Mouse (Mus musculus) CH12.LX (cell line): ENCODE results near the gene Tcaf2. TPM values are rescaled to one million over a fixed set of nuclear protein-coding genes. Genes with fewer than 3 reads are reported as not detected.
A peak's percentile ranks its signal among the peaks of the same experiment; 100 is the strongest.

Experiments
- DNase-seq: peaks from one replicate; pipeline ENCODE4 v3.0.0-alpha.2; 2013; ENCODE audit errors: extremely low read depth
- H3K27ac ChIP-seq: 2 replicates; pipeline ENCODE4 v1.5.1; 2012; ENCODE audit warnings: low read depth, mild to moderate bottlenecking, control low read depth, moderate library complexity; ENCODE audit not compliant: insufficient read depth
- H3K27me3 ChIP-seq: replicated peaks from 2 replicates; pipeline ENCODE3; 2012; ENCODE audit warnings: inconsistent platforms
- H3K36me3 ChIP-seq, 2 experiments: replicated peaks in 1 of 2; 2 replicates each; pipeline versions ENCODE3 to v1.6.1; 2012; ENCODE audit warnings: inconsistent platforms in 1 of 2, low read length in 1 of 2, mild to moderate bottlenecking in 1 of 2, mixed read lengths in 1 of 2, moderate library complexity in 1 of 2; ENCODE audit not compliant: control insufficient read depth in 1 of 2, insufficient read depth in 1 of 2
- H3K4me1 ChIP-seq, 2 experiments: 2 replicates each; pipeline ENCODE4 v1.6.1; 2012; ENCODE audit warnings: inconsistent platforms in 1 of 2, moderate library complexity in 1 of 2; ENCODE audit not compliant: insufficient read depth in 2 of 2, control insufficient read depth in 1 of 2
- H3K4me2 ChIP-seq: 2 replicates; pipeline ENCODE4 v1.6.1; 2012; ENCODE audit warnings: low read depth, mild to moderate bottlenecking, control low read depth; ENCODE audit not compliant: poor library complexity, insufficient read depth, severe bottlenecking
- H3K4me3 ChIP-seq, 3 experiments: fragments of 150-350 bp in 1 of 3; sonication (generic) in 1 of 3; replicated peaks in 1 of 3; 2 replicates each; pipeline versions ENCODE3 to v1.5.1; 2011 to 2012; ENCODE audit warnings: low read depth in 2 of 3, low read length in 2 of 3, mild to moderate bottlenecking in 2 of 3, moderate library complexity in 2 of 3, control low read depth in 1 of 3, improper control_type of control experiment in 1 of 3, inconsistent platforms in 1 of 3, mixed read lengths in 1 of 3; ENCODE audit not compliant: poor library complexity in 1 of 3
- H3K79me2 ChIP-seq: replicated peaks from 2 replicates; pipeline ENCODE4 v1.6.1; 2012; ENCODE audit warnings: mild to moderate bottlenecking, moderate library complexity; ENCODE audit not compliant: control insufficient read depth, poor library complexity, insufficient read depth, severe bottlenecking; ENCODE audit errors: extremely low read depth
- H3K9ac ChIP-seq: 2 replicates; pipeline ENCODE4 v1.6.1; 2012; ENCODE audit warnings: low read depth, mild to moderate bottlenecking, control low read depth, moderate library complexity; ENCODE audit not compliant: insufficient read depth
- H3K9me3 ChIP-seq: replicated peaks from 2 replicates; pipeline ENCODE3; 2012; ENCODE audit warnings: low read length, inconsistent platforms, mixed read lengths
- CHD1 ChIP-seq: IDR thresholded peaks from 2 replicates; pipeline ENCODE4 v1.6.1; 2012; ENCODE audit warnings: low read depth, low read length, improper control_type of control experiment, inconsistent platforms
- CTCF ChIP-seq, 2 experiments: IDR thresholded peaks in 1 of 2; conservative IDR thresholded peaks in 1 of 2; 2 replicates each; pipeline ENCODE4 v1.5.1; 2011 to 2012; ENCODE audit warnings: low read depth in 2 of 2, low read length in 2 of 2, improper control_type of control experiment in 1 of 2, inconsistent platforms in 1 of 2, mild to moderate bottlenecking in 1 of 2, moderate library complexity in 1 of 2
- E2F4 ChIP-seq: IDR thresholded peaks from 2 replicates; pipeline ENCODE4 v1.6.1; 2011; ENCODE audit warnings: low read depth, low read length, improper control_type of control experiment; ENCODE audit not compliant: insufficient replicate concordance
- EP300 ChIP-seq: IDR thresholded peaks from 2 replicates; pipeline ENCODE4 v1.6.1; 2011; ENCODE audit warnings: low read length, improper control_type of control experiment
- ETS1 ChIP-seq: conservative IDR thresholded peaks from 2 replicates; pipeline ENCODE4 v1.6.1; 2012; ENCODE audit warnings: low read depth, mild to moderate bottlenecking, inconsistent platforms, low read length, improper control_type of control experiment, moderate library complexity
- HCFC1 ChIP-seq: IDR thresholded peaks from 2 replicates; pipeline ENCODE4 v1.6.1; 2012; ENCODE audit warnings: low read depth, mild to moderate bottlenecking, inconsistent platforms, low read length, improper control_type of control experiment
- JUN ChIP-seq: IDR thresholded peaks from 2 replicates; pipeline ENCODE4 v1.6.1; 2011; ENCODE audit warnings: low read depth, mild to moderate bottlenecking, low read length, improper control_type of control experiment, moderate library complexity; ENCODE audit not compliant: insufficient read depth
- KAT2A ChIP-seq: IDR thresholded peaks from 2 replicates; pipeline ENCODE4 v1.6.1; 2012; ENCODE audit warnings: low read length, improper control_type of control experiment, inconsistent platforms; ENCODE audit not compliant: insufficient replicate concordance
- MAFK ChIP-seq: IDR thresholded peaks from 2 replicates; pipeline ENCODE4 v1.6.1; 2011; ENCODE audit warnings: low read length, improper control_type of control experiment; ENCODE audit not compliant: insufficient replicate concordance
- MYC ChIP-seq: IDR thresholded peaks from 2 replicates; pipeline ENCODE4 v1.6.1; 2011; ENCODE audit warnings: low read depth, mild to moderate bottlenecking, improper control_type of control experiment, low read length
- NELFE ChIP-seq: IDR thresholded peaks from 2 replicates; pipeline ENCODE4 v1.6.1; 2011; ENCODE audit warnings: low read depth, low read length, improper control_type of control experiment
- RAD21 ChIP-seq: IDR thresholded peaks from 2 replicates; pipeline ENCODE4 v1.6.1; 2011; ENCODE audit warnings: low read depth, mild to moderate bottlenecking, low read length, improper control_type of control experiment, moderate library complexity
- RCOR1 ChIP-seq: conservative IDR thresholded peaks from 2 replicates; pipeline ENCODE4 v1.6.1; 2012; ENCODE audit warnings: low read depth, mild to moderate bottlenecking, inconsistent platforms, low read length, improper control_type of control experiment
- SMC3 ChIP-seq: IDR thresholded peaks from 2 replicates; pipeline ENCODE4 v1.6.1; 2011; ENCODE audit warnings: low read depth, low read length, improper control_type of control experiment
- TCF12 ChIP-seq: IDR thresholded peaks from 2 replicates; pipeline ENCODE4 v1.6.1; 2014; ENCODE audit warnings: low read depth, mild to moderate bottlenecking, inconsistent platforms, low read length, improper control_type of control experiment
- ZKSCAN1 ChIP-seq: IDR thresholded peaks from 2 replicates; pipeline ENCODE4 v1.6.1; 2012; ENCODE audit warnings: low read depth, inconsistent platforms, low read length, improper control_type of control experiment, borderline replicate concordance
- ZMIZ1 ChIP-seq: IDR thresholded peaks from 2 replicates; pipeline ENCODE4 v1.6.1; 2012; ENCODE audit warnings: low read depth, mild to moderate bottlenecking, inconsistent platforms, low read length, improper control_type of control experiment
- ZNF384 ChIP-seq: IDR thresholded peaks from 2 replicates; pipeline ENCODE4 v1.6.1; 2012; ENCODE audit warnings: low read depth, low read length, improper control_type of control experiment, inconsistent platforms
- dilution Hi-C: fragments of 300-500 bp; cut with MboI; formaldehyde crosslinking; loops from 2 replicates; pipeline ENCODE4 v1.14.3; 2020; ENCODE audit warnings: low sequenced_read_pairs; ENCODE audit not compliant: extremely low pct_unique_long_range_greater_than_20kb, extremely low pct_ligation_motif_present
- in situ Hi-C: fragments of 300-500 bp; cut with MboI; formaldehyde crosslinking; loops from 3 replicates; pipeline ENCODE4 v1.14.3; 2019; ENCODE audit warnings: low sequenced_read_pairs, low pct_ligation_motif_present, low pct_unique_long_range_greater_than_20kb, mixed read lengths
- polyA plus RNA-seq: library from polyadenylated mRNA; unstranded; fragments of >175 nt; gene quantifications from 2 replicates; pipeline ENCODE4 v1.2.1, GENCODE M21; 2012; ENCODE audit warnings: low read depth; ENCODE audit not compliant: insufficient read length
- total RNA-seq, 2 experiments: library from RNA; depleted of rRNA; stranded (reverse); fragments of 300-350 nt in 1 of 2; fragments of >200 nt in 1 of 2; gene quantifications; 2 replicates each; pipeline ENCODE4 v1.2.3; 2012 to 2014

Gene Tcaf2
- total and polyA plus RNA-seq, 3 experiments, result not detected

- no peaks in the 10 kb centered on the region for H3K79me2 ChIP-seq
- peaks cover 0 to 21% of the 10 kb centered on the region in 2 experiments; a peak in 2 of 4 replicates for H3K4me1 ChIP-seq
- dilution Hi-C loops, result no loop called here
- no peaks in the 10 kb centered on the region for H3K36me3 ChIP-seq
- no peaks in the 10 kb centered on the region for H3K9me3 ChIP-seq
- H3K27me3 ChIP-seq, result no peaks in the 10 kb centered on the region
- H3K9ac ChIP-seq, result no peak overlapping the region
- no peak for TF ChIP-seq ZKSCAN1
- TF ChIP-seq E2F4, result no peak
- peak in 1 of 2 experiments; percentile 9; a peak in 1 of 4 replicates for TF ChIP-seq CTCF (conservative IDR thresholded peaks at IDR 0.05 in 1 of 2, IDR thresholded peaks at IDR 0.05 in 1 of 2; ENCODE audit: low read depth in 2 of 2, low read length in 2 of 2)
- no peak for TF ChIP-seq ZMIZ1
- no peak for TF ChIP-seq HCFC1
- TF ChIP-seq RAD21, result no peak
- H3K27ac ChIP-seq, result no peak overlapping the region
- DNase-seq, result no peak
- in situ Hi-C loops, result no loop called here
- no peak overlapping the region for H3K4me2 ChIP-seq
- H3K4me3 ChIP-seq, result no peak overlapping the region
Measured at GRCm38 (mm10) chr6:42631395-42631794, 13.7 kb downstream of the Tcaf2 start.

DNA sequence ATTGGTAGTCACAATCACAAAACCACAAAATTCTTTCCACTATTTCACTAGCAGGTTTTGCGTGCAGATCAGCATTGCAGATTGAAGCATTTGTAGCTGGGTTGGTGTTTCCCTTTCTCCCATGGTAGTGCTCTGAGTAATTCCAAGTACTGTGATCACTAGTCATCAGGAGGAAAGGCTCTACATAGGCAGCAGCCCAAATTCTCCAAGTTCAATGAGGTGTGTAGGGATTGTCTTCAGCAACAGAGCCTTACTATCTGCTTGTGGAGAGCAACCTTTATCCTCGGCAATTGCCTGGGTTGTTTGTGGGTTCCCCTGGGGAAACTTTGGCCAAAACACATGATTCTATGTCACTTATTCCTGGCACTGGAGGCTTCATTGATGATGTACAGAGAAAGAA lies 28.1 kb downstream of the Tcaf2 start:
- dilution Hi-C loops (no loop called here), in situ Hi-C loops (no loop called here)
- H3K27me3 ChIP-seq, result no peaks in the 10 kb centered on the region
- no peak overlapping the region for H3K4me2 ChIP-seq
- no peak for DNase-seq
- no peak overlapping the region for H3K4me3 ChIP-seq
- H3K9ac ChIP-seq, result no peak overlapping the region
- H3K36me3 ChIP-seq, result no peaks in the 10 kb centered on the region
- H3K4me1 ChIP-seq, result no peaks in the 10 kb centered on the region
- H3K79me2 ChIP-seq, result no peaks in the 10 kb centered on the region
- no peaks in the 10 kb centered on the region for H3K9me3 ChIP-seq
- no peak for TF ChIP-seq MAFK
- no peak for TF ChIP-seq JUN
- no peak for TF ChIP-seq TCF12
- no peak for TF ChIP-seq EP300
- TF ChIP-seq HCFC1, result no peak
- TF ChIP-seq RCOR1, result no peak
- no peak for TF ChIP-seq CHD1
- TF ChIP-seq E2F4, result no peak
- TF ChIP-seq ZNF384, result no peak
- no peak for TF ChIP-seq MYC
- no peak for TF ChIP-seq SMC3
- TF ChIP-seq NELFE, result no peak
- no peak for TF ChIP-seq RAD21
- no peak for TF ChIP-seq ZKSCAN1
- TF ChIP-seq ETS1, result no peak
- no peak for TF ChIP-seq KAT2A
- no peak overlapping the region for H3K27ac ChIP-seq
